Mouse (Mus musculus): ENCODE results near the gene Adgrg6. TPM values are rescaled to one million over a fixed set of nuclear protein-coding genes. Genes with fewer than 3 reads are reported as not detected.

The Adgrg6 gene
- 1.1 TPM for polyA plus RNA-seq (2012; fragmentation: generic; extraction: Trizol)
- long read RNA-seq, experiment 1, partial matches to known transcripts: 1 of 3 reads
- long read RNA-seq, experiment 1, other reads (novel, unspliced or antisense): 2 of 3 reads
- long read RNA-seq, experiment 2, partial matches to known transcripts: 0 of 7 reads
- long read RNA-seq, experiment 2, other reads (novel, unspliced or antisense): 7 of 7 reads

DNA sequence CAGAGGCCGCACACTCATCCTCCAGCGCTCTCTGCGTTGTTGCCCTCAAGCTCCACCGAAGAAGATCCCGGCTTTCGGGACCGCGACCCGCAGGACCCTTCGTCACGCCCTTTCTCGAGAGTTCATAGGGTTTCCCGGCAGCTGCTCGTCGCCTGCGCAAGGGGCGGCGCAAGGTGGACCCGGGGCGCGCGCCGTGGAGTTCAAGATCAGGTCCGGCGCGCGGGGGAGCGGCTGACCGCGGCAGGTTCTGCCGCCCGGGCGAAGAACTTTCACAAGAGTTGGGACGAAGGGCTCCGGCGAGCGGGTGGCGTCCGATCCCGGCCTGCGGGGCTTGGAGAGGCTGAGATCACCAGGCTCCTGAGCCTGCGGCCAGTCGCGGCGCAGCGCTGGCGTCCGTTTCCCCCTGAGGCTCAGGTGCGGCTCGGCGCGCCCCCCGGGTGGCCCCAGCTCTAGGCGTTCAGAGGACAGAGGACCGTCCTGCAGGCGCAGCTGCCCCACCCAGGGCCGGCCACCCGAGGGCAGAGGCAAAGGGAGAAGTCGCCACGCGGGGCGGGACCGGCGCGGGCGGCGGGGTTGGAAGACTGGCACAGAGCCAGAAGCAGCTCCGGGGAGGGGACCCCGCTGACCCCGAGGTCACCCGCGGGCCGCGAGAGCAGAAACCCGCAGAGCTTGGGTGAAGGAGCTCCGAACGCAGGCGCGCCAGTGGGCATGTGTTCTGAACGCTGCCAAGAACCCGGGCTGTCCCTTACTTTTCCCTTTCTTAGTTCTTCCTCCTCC, at the start of gene Adgrg6:
Gene Adgrg6 (minus strand): TSS at position 719 of the 777 bp plus-strand sequence.
- TF ChIP-seq MYOD1 (IDR thresholded peaks at IDR 0.05; ENCODE audit: control insufficient read depth, insufficient read length, low read depth): no peak
- no peak for TF ChIP-seq FOSL1 (IDR thresholded peaks at IDR 0.05; ENCODE audit: insufficient read depth, low read length, poor library complexity, severe bottlenecking)
- TF ChIP-seq CEBPB (IDR thresholded peaks at IDR 0.05; ENCODE audit: low read depth): no peak
- no peak for TF ChIP-seq CTCF (IDR thresholded peaks at IDR 0.05; ENCODE audit: control insufficient read depth, insufficient read depth, insufficient read length)
- no peak for TF ChIP-seq MYOG (IDR thresholded peaks at IDR 0.05; ENCODE audit: control insufficient read depth, extremely low read depth, insufficient read length)
- TF ChIP-seq USF1 (IDR thresholded peaks at IDR 0.05; ENCODE audit: low read depth): no peak
- no peak for TF ChIP-seq MAX (IDR thresholded peaks at IDR 0.05)
- Histone ChIP-seq H3K4me3 (ENCODE audit: insufficient read depth, poor library complexity, severe bottlenecking) (peak within 1 kb of the TSS; percentile 52), H3K36me3 (ENCODE audit: control insufficient read depth, insufficient read depth) (no peaks in the 10 kb centered on the region), H3K79me2 (ENCODE audit: control insufficient read depth, insufficient read depth) (peaks cover 6% of the 10 kb centered on the region), H3K79me3 (ENCODE audit: low read depth) (no peaks in the 10 kb centered on the region), H3ac (ENCODE audit: control insufficient read depth, insufficient read length, low read depth) (peak within 1 kb of the TSS; percentile 66), H3K27me3 (ENCODE audit: control insufficient read depth, insufficient read depth, insufficient read length) (no peaks in the 10 kb centered on the region)

DNA sequence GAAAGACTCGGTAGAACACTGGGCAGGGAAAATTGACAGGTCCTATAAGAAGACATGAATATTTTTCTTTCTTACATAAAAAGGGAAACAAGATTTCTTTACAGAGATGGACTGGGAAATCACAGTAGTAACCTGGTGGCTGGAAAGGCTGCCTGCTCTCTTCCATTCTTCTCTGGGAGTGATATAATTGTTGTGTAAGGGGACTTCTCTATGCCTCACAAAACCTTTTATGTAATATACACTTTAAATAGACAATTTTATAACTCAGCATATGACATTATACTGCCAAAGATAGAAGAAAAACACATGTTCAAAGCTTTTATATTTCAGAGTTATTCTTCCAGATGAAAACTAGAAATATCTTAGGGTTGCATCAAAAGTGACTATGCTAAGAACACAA, 46.8 kb upstream of the Adgrg6 start:
- Histone ChIP-seq H3ac (ENCODE audit: control insufficient read depth, insufficient read length, low read depth) (no peak overlapping the region), H3K79me3 (ENCODE audit: low read depth) (no peaks in the 10 kb centered on the region), H3K4me3 (ENCODE audit: insufficient read depth, poor library complexity, severe bottlenecking) (no peak overlapping the region), H3K27me3 (ENCODE audit: control insufficient read depth, insufficient read depth, insufficient read length) (no peaks in the 10 kb centered on the region), H3K36me3 (ENCODE audit: control insufficient read depth, insufficient read depth) (no peaks in the 10 kb centered on the region), H3K79me2 (ENCODE audit: control insufficient read depth, insufficient read depth) (no peaks in the 10 kb centered on the region)
- TF ChIP-seq MYOG (IDR thresholded peaks at IDR 0.05; ENCODE audit: control insufficient read depth, extremely low read depth, insufficient read length): no peak

DNA sequence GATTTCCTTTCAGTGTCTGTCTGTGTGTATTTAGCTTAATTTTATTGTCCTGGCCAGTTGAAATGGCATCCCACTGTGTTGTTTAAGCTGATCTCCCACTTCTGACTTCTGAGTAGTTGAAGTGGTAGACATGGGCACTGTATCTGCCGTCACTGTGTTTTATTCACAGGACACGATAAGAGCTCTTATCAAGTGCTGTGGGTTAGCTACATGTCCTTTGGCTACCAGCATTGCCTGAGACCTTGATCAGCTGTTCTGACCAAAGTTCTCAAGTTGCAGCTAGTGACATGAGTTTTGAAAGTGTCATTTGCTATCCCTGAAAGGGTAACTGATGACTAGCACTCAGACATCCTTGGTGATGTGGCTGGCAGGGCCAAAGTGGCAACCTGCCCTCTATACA, 45.4 kb upstream of the Adgrg6 start:
- Histone ChIP-seq H3K79me3 (ENCODE audit: low read depth) (no peaks in the 10 kb centered on the region), H3ac (ENCODE audit: control insufficient read depth, insufficient read length, low read depth) (no peak overlapping the region), H3K27me3 (ENCODE audit: control insufficient read depth, insufficient read depth, insufficient read length) (no peaks in the 10 kb centered on the region), H3K36me3 (ENCODE audit: control insufficient read depth, insufficient read depth) (no peaks in the 10 kb centered on the region), H3K4me3 (ENCODE audit: insufficient read depth, poor library complexity, severe bottlenecking) (no peak overlapping the region), H3K79me2 (ENCODE audit: control insufficient read depth, insufficient read depth) (no peaks in the 10 kb centered on the region)
- no peak for TF ChIP-seq CEBPB (IDR thresholded peaks at IDR 0.05; ENCODE audit: low read depth)
- no peak for TF ChIP-seq MYOG (IDR thresholded peaks at IDR 0.05; ENCODE audit: control insufficient read depth, extremely low read depth, insufficient read length)
- TF ChIP-seq MYOD1 (IDR thresholded peaks at IDR 0.05; ENCODE audit: control insufficient read depth, insufficient read length, low read depth): no peak
- no peak for TF ChIP-seq FOSL1 (IDR thresholded peaks at IDR 0.05; ENCODE audit: insufficient read depth, low read length, poor library complexity, severe bottlenecking)
- TF ChIP-seq CTCF (IDR thresholded peaks at IDR 0.05; ENCODE audit: control insufficient read depth, insufficient read depth, insufficient read length): no peak
- no peak for TF ChIP-seq USF1 (IDR thresholded peaks at IDR 0.05; ENCODE audit: low read depth)
- TF ChIP-seq MAX (IDR thresholded peaks at IDR 0.05): no peak

DNA sequence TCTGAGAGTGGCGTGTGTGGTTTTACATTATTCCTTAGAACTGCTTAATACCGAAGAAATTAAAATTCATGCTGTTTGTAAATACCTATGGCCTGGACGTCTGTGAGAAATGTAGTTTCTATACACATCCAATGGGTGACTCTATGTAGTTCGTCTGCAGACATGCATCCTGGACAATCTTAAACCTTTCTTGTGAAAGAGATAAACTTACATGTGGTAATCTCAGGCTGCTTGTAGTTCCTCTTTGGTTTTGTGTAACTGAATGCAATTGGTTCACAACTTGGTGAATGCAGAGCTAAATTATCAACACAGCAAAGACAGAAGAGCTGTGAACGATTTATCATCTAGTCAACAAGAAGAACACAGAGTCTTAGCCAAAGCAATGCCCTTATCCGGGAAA, 44.2 kb upstream of the Adgrg6 start:
- Histone ChIP-seq H3ac (ENCODE audit: control insufficient read depth, insufficient read length, low read depth) (no peak overlapping the region), H3K4me3 (ENCODE audit: insufficient read depth, poor library complexity, severe bottlenecking) (no peak overlapping the region), H3K27me3 (ENCODE audit: control insufficient read depth, insufficient read depth, insufficient read length) (no peaks in the 10 kb centered on the region), H3K36me3 (ENCODE audit: control insufficient read depth, insufficient read depth) (no peaks in the 10 kb centered on the region), H3K79me3 (ENCODE audit: low read depth) (no peaks in the 10 kb centered on the region), H3K79me2 (ENCODE audit: control insufficient read depth, insufficient read depth) (no peaks in the 10 kb centered on the region)
- TF ChIP-seq MYOD1 (IDR thresholded peaks at IDR 0.05; ENCODE audit: control insufficient read depth, insufficient read length, low read depth) (no peak), FOSL1 (IDR thresholded peaks at IDR 0.05; ENCODE audit: insufficient read depth, low read length, poor library complexity, severe bottlenecking) (no peak), CTCF (IDR thresholded peaks at IDR 0.05; ENCODE audit: control insufficient read depth, insufficient read depth, insufficient read length) (no peak), CEBPB (IDR thresholded peaks at IDR 0.05; ENCODE audit: low read depth) (no peak), USF1 (IDR thresholded peaks at IDR 0.05; ENCODE audit: low read depth) (no peak), MYOG (IDR thresholded peaks at IDR 0.05; ENCODE audit: control insufficient read depth, extremely low read depth, insufficient read length) (no peak), MAX (IDR thresholded peaks at IDR 0.05) (no peak)

DNA sequence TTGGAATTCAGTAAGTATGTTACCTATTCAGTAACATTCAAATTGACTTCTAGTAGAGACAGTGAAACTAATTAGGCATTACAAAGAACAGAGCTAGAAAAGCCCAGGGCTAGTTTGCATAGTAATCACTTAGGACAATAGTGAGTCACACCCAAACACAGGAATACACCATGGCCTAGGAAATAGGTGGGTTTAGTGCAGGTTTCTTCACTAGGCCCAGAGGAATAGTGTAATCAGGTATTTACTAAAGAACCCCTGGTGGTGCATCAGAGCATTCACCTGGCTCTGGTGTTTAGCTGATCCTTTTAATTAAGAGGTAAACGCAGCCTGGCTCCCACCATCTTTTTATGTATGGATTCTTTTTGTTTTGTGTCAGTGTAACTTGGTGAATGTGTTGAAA, 38.0 kb upstream of the Adgrg6 start:
- H3ac ChIP-seq (ENCODE audit: control insufficient read depth, insufficient read length, low read depth): no peak overlapping the region
- H3K4me3 ChIP-seq (ENCODE audit: insufficient read depth, poor library complexity, severe bottlenecking): no peak overlapping the region
- TF ChIP-seq MYOG (IDR thresholded peaks at IDR 0.05; ENCODE audit: control insufficient read depth, extremely low read depth, insufficient read length): no peak
- no peak for TF ChIP-seq MYOD1 (IDR thresholded peaks at IDR 0.05; ENCODE audit: control insufficient read depth, insufficient read length, low read depth)
- TF ChIP-seq CEBPB (IDR thresholded peaks at IDR 0.05; ENCODE audit: low read depth): no peak
- no peak for TF ChIP-seq CTCF (IDR thresholded peaks at IDR 0.05; ENCODE audit: control insufficient read depth, insufficient read depth, insufficient read length)
- TF ChIP-seq MAX (IDR thresholded peaks at IDR 0.05): no peak
- no peak for TF ChIP-seq USF1 (IDR thresholded peaks at IDR 0.05; ENCODE audit: low read depth)
- TF ChIP-seq FOSL1 (IDR thresholded peaks at IDR 0.05; ENCODE audit: insufficient read depth, low read length, poor library complexity, severe bottlenecking): no peak
- no peaks in the 10 kb centered on the region for H3K79me3 ChIP-seq (ENCODE audit: low read depth)
- no peaks in the 10 kb centered on the region for H3K79me2 ChIP-seq (ENCODE audit: control insufficient read depth, insufficient read depth)
- H3K36me3 ChIP-seq (ENCODE audit: control insufficient read depth, insufficient read depth): no peaks in the 10 kb centered on the region
- no peaks in the 10 kb centered on the region for H3K27me3 ChIP-seq (ENCODE audit: control insufficient read depth, insufficient read depth, insufficient read length)

All from C2C12 (cell line).